Mouse (Mus musculus) intestine, postnatal 0 days (tissue): ENCODE data around the gene Drd1. TPM values are rescaled to one million over a fixed set of nuclear protein-coding genes. Genes with fewer than 3 reads are reported as not detected.

Experiments used
- ATAC-seq: fragments of 200-750 bp; cut with Nextera tagmentation; 2 replicates; pipeline ENCODE4 v1.8.0; 2017; ENCODE audit warnings: mild to moderate bottlenecking, moderate TSS enrichment, moderate library complexity
- H3K27ac ChIP-seq: fragments of 300-500 bp; sonication (generic); 2 replicates; pipeline ENCODE4 v1.5.1; 2014; ENCODE audit warnings: mild to moderate bottlenecking, low read depth, low read length, moderate library complexity
- H3K27me3 ChIP-seq: fragments of 300-500 bp; sonication (generic); replicated peaks from 2 replicates; pipeline ENCODE4 v1.6.1; 2014; ENCODE audit warnings: low read length, mixed read lengths; ENCODE audit not compliant: control insufficient read depth, insufficient read depth
- H3K36me3 ChIP-seq: fragments of 300-500 bp; sonication (generic); 2 replicates; pipeline ENCODE4 v1.6.1; 2014; ENCODE audit warnings: mild to moderate bottlenecking, moderate library complexity; ENCODE audit not compliant: control insufficient read depth, insufficient read depth
- H3K4me1 ChIP-seq: fragments of 300-500 bp; sonication (generic); replicated peaks from 2 replicates; pipeline ENCODE4 v1.6.1; 2014; ENCODE audit warnings: antibody characterized with exemption, low read length, mixed read lengths; ENCODE audit not compliant: control insufficient read depth, insufficient read depth
- H3K4me2 ChIP-seq: fragments of 300-500 bp; sonication (generic); replicated peaks from 2 replicates; pipeline ENCODE4 v1.6.1; 2014; ENCODE audit warnings: low read depth, mild to moderate bottlenecking, moderate library complexity
- H3K4me3 ChIP-seq: fragments of 300-500 bp; sonication (generic); 2 replicates; pipeline ENCODE4 v1.5.1; 2014; ENCODE audit warnings: low read depth, low read length
- H3K9ac ChIP-seq: fragments of 300-500 bp; sonication (generic); 2 replicates; pipeline ENCODE4 v1.6.1; 2014; ENCODE audit warnings: mild to moderate bottlenecking, low read depth, low read length
- H3K9me3 ChIP-seq: fragments of 300-500 bp; sonication (generic); 2 replicates; pipeline ENCODE4 v1.6.1; 2016; ENCODE audit warnings: mixed run types; ENCODE audit not compliant: control insufficient read depth
- CTCF ChIP-seq: sonication (generic); IDR thresholded peaks from 2 replicates; pipeline ENCODE4 v1.5.1; 2016; ENCODE audit warnings: low read depth, mild to moderate bottlenecking, control low read depth, antibody characterized with exemption, moderate library complexity
- WGBS: fragments of 180-500 bp; shearing (Covaris S2); extraction: QIAGEN DNeasy Blood & Tissue Kit; methylation state at CpG from one replicate; pipeline ENCODE4 v1.1.7; 2014; 5-methylcytosine and 5-hydroxymethylcytosine counted together
- polyA plus RNA-seq: library from polyadenylated mRNA; unstranded; fragments of >200 nt; fragmentation: Nextera tagmentation; extraction: Ambion mirVana; gene quantifications from 2 replicates; pipeline ENCODE4 v1.2.1, GENCODE M21; 2015

Gene Drd1
- polyA plus RNA-seq, 1 experiment from 2014 or later = 0.20 TPM

GRCm38 (mm10) chr13:54097227-54097626 is 41.7 kb upstream of the Drd1 start:
- no peak overlapping the region for H3K4me2 ChIP-seq
- WGBS = 93% methylated on average over 4 of the region's 4 CpGs
- H3K9me3 ChIP-seq = no peaks in the 10 kb centered on the region
- no peak for TF ChIP-seq CTCF
- H3K9ac ChIP-seq = no peak overlapping the region
- H3K27me3 ChIP-seq = no peaks in the 10 kb centered on the region
- H3K4me1 ChIP-seq = no peaks in the 10 kb centered on the region; the same call in 1 of the 2 replicates
- peaks cover 71% of the 10 kb centered on the region for H3K36me3 ChIP-seq
- H3K27ac ChIP-seq = no peak overlapping the region
- ATAC-seq = no peak
- no peak overlapping the region for H3K4me3 ChIP-seq

- H3K27ac ChIP-seq = no peak overlapping the region
- H3K9ac ChIP-seq = no peak overlapping the region
- H3K4me1 ChIP-seq = no peaks in the 10 kb centered on the region; the same call in 1 of the 2 replicates
- no peaks in the 10 kb centered on the region for H3K9me3 ChIP-seq
- 86% methylated on average over 8 of the region's 8 CpGs for WGBS
- H3K4me2 ChIP-seq = no peak overlapping the region
- peaks cover 82% of the 10 kb centered on the region for H3K36me3 ChIP-seq
- no peaks in the 10 kb centered on the region for H3K27me3 ChIP-seq
- ATAC-seq = no peak
- no peak overlapping the region for H3K4me3 ChIP-seq
- no peak for TF ChIP-seq CTCF
Measured at GRCm38 (mm10) chr13:54095721-54096120, 40.2 kb upstream of the Drd1 start.

GRCm38 (mm10) chr13:54094963-54095362 is 39.5 kb upstream of the Drd1 start:
- no peaks in the 10 kb centered on the region for H3K27me3 ChIP-seq
- no peak overlapping the region for H3K4me2 ChIP-seq
- no peak overlapping the region for H3K27ac ChIP-seq
- 77% methylated on average over 6 of the region's 6 CpGs for WGBS
- no peak for TF ChIP-seq CTCF
- H3K4me3 ChIP-seq = no peak overlapping the region
- H3K9ac ChIP-seq = no peak overlapping the region
- ATAC-seq = no peak
- no peaks in the 10 kb centered on the region for H3K9me3 ChIP-seq
- H3K36me3 ChIP-seq = peaks cover 80% of the 10 kb centered on the region
- no peaks in the 10 kb centered on the region for H3K4me1 ChIP-seq

DNA sequence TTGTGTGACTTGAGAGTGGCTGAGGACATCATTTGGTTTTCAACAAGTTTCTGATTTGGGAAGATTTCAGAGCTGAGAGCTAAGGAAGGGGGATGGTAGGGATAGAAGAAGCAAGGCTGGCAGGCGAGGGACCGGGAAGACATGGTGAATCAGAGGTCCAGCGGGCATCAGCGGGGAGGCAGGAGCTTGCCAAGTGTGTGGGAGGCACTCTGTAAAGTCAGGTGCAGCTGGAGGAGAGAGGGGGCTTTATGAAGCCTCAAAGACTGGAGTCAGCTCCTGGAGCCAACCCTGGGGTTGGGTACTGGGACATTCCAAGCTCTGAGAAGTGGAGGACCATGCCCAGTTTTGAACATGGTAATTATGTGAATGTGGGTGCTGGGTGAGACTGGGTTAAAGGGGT is 38.8 kb upstream of the Drd1 start:
- Histone ChIP-seq H3K4me3 (no peak overlapping the region), H3K36me3 (peaks cover 82% of the 10 kb centered on the region), H3K9ac (no peak overlapping the region), H3K9me3 (no peaks in the 10 kb centered on the region), H3K4me2 (no peak overlapping the region), H3K27me3 (no peaks in the 10 kb centered on the region), H3K27ac (no peak overlapping the region), H3K4me1 (no peaks in the 10 kb centered on the region)
- no peak for TF ChIP-seq CTCF
- 95% methylated on average over 4 of the region's 4 CpGs for WGBS
- no peak for ATAC-seq

DNA sequence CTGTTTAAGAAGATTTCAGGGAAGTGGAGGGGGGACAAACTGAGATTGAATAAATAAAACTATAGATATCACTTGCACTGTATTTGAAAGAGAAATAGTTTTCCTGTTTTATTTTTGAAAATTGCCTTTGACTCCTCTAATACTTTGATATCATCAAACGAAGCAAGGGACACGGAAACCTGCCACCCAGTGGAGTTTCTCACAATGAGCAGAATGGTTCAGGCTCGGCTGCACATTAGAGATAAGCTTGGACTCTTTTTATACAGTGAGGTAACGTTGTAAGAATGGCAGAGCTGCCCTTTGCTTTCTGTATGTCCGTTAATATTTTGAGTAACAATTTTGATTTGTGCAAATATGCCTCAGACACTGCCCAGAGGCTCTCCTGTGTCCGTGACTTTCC is 36.2 kb upstream of the Drd1 start:
- no peak for TF ChIP-seq CTCF
- H3K27ac ChIP-seq = no peak overlapping the region
- no peaks in the 10 kb centered on the region for H3K9me3 ChIP-seq
- H3K4me2 ChIP-seq = no peak overlapping the region
- no peaks in the 10 kb centered on the region for H3K27me3 ChIP-seq
- no peak overlapping the region for H3K4me3 ChIP-seq
- no peak for ATAC-seq
- WGBS = 83% methylated on average over 6 of the region's 6 CpGs
- no peaks in the 10 kb centered on the region for H3K4me1 ChIP-seq
- peaks cover 90% of the 10 kb centered on the region for H3K36me3 ChIP-seq
- H3K9ac ChIP-seq = no peak overlapping the region

- no peaks in the 10 kb centered on the region for H3K9me3 ChIP-seq
- ATAC-seq = no peak
- 88% methylated on average over 18 of the region's 18 CpGs for WGBS
- H3K27me3 ChIP-seq = no peaks in the 10 kb centered on the region
- no peak for TF ChIP-seq CTCF
- H3K36me3 ChIP-seq = peaks cover 48% of the 10 kb centered on the region
- no peak overlapping the region for H3K27ac ChIP-seq
- no peak overlapping the region for H3K4me3 ChIP-seq
- H3K9ac ChIP-seq = no peak overlapping the region
- no peaks in the 10 kb centered on the region for H3K4me1 ChIP-seq
- H3K4me2 ChIP-seq = no peak overlapping the region
Measured at GRCm38 (mm10) chr13:54085266-54085665, 29.8 kb upstream of the Drd1 start.

GRCm38 (mm10) chr13:54084826-54085225 is 29.3 kb upstream of the Drd1 start:
- ATAC-seq = no peak
- Histone ChIP-seq H3K4me1 (no peaks in the 10 kb centered on the region), H3K9me3 (no peaks in the 10 kb centered on the region), H3K4me2 (no peak overlapping the region), H3K36me3 (peaks cover 46% of the 10 kb centered on the region), H3K4me3 (no peak overlapping the region), H3K27me3 (no peaks in the 10 kb centered on the region), H3K9ac (no peak overlapping the region), H3K27ac (no peak overlapping the region)
- 83% methylated on average over 5 of the region's 5 CpGs for WGBS
- no peak for TF ChIP-seq CTCF
